Mouse (Mus musculus) midbrain, embryonic 16.5 days (tissue): ENCODE results near the gene Abhd4. TPM values are rescaled to one million over a fixed set of nuclear protein-coding genes. Genes with fewer than 3 reads are reported as not detected.
"Not testable (repeated sequence)": the region's sequence is repeated elsewhere in the genome, so short reads cannot be mapped to it uniquely, and the experiment has no call there.

Experiments
- ATAC-seq: fragments of 200-750 bp; cut with Nextera tagmentation; 2 replicates; pipeline ENCODE4 v1.8.0; 2017; ENCODE audit warnings: moderate TSS enrichment
- H3K27ac ChIP-seq: fragments of 300-500 bp; sonication (generic); 2 replicates; pipeline ENCODE4 v1.5.1; 2014; ENCODE audit warnings: mild to moderate bottlenecking, low read length, mixed read lengths
- H3K27me3 ChIP-seq: fragments of 300-500 bp; sonication (generic); 2 replicates; pipeline ENCODE4 v1.6.1; 2014; ENCODE audit warnings: low read depth, low read length, mixed read lengths; ENCODE audit not compliant: control insufficient read depth, insufficient read depth
- H3K36me3 ChIP-seq: fragments of 300-500 bp; sonication (generic); 2 replicates; pipeline ENCODE4 v1.6.1; 2014; ENCODE audit warnings: mild to moderate bottlenecking, low read length, moderate library complexity, mixed read lengths; ENCODE audit not compliant: control insufficient read depth, insufficient read depth
- H3K4me1 ChIP-seq: fragments of 300-500 bp; sonication (generic); 2 replicates; pipeline ENCODE4 v1.6.1; 2014; ENCODE audit warnings: mild to moderate bottlenecking, low read length, mixed read lengths; ENCODE audit not compliant: control insufficient read depth, insufficient read depth
- H3K4me2 ChIP-seq: fragments of 300-500 bp; sonication (generic); 2 replicates; pipeline ENCODE4 v1.6.1; 2014; ENCODE audit warnings: mild to moderate bottlenecking, low read length, mixed read lengths
- H3K4me3 ChIP-seq: fragments of 300-500 bp; sonication (generic); 2 replicates; pipeline ENCODE4 v1.5.1; 2014; ENCODE audit warnings: low read depth, mild to moderate bottlenecking, low read length, moderate library complexity, mixed read lengths
- H3K9ac ChIP-seq: fragments of 300-500 bp; sonication (generic); 2 replicates; pipeline ENCODE4 v1.6.1; 2014; ENCODE audit warnings: low read depth, low read length, mixed read lengths
- H3K9me3 ChIP-seq: fragments of 300-500 bp; sonication (generic); replicated peaks from 2 replicates; pipeline ENCODE4 v1.6.1; 2014; ENCODE audit warnings: mild to moderate bottlenecking, low read length, mixed read lengths; ENCODE audit not compliant: control insufficient read depth, poor library complexity, severe bottlenecking
- WGBS: fragments of 180-500 bp; shearing (Covaris S2); extraction: QIAGEN DNeasy Blood & Tissue Kit; methylation state at CpG from one replicate; pipeline ENCODE4 v1.1.7; 2014; 5-methylcytosine and 5-hydroxymethylcytosine counted together
- polyA plus RNA-seq: library from polyadenylated mRNA; unstranded; fragments of >200 nt; fragmentation: Nextera tagmentation; extraction: Ambion mirVana; gene quantifications from 2 replicates; pipeline ENCODE4 v1.2.1, GENCODE M21; 2015

The Abhd4 gene
- polyA plus RNA-seq, 1 experiment from 2014 or later, result 58.8 TPM

GRCm38 (mm10) chr14:54226911-54227811, 26.8 kb upstream of the Abhd4 start:
- Histone ChIP-seq H3K36me3 (no peaks in the 10 kb centered on the region), H3K4me2 (no peak overlapping the region), H3K4me3 (no peak overlapping the region), H3K9me3 (no peaks in the 10 kb centered on the region), H3K27me3 (no peaks in the 10 kb centered on the region), H3K4me1 (peaks cover 19% of the 10 kb centered on the region), H3K9ac (no peak overlapping the region), H3K27ac (no peak overlapping the region)
- ATAC-seq, result 0 out of 2 replicates have a peak, but pooled peaks have one; percentile 4
- whole genome bisulfite sequencing, result 53% methylated on average over 16 of the region's 16 CpGs

GRCm38 (mm10) chr14:54227911-54228451, 26.0 kb upstream of the Abhd4 start:
- no peaks in the 10 kb centered on the region for H3K27me3 ChIP-seq
- 1% methylated on average over 10 of the region's 10 CpGs for WGBS
- H3K27ac ChIP-seq, result peak overlapping the region; percentile 78
- H3K4me1 ChIP-seq, result peaks cover 19% of the 10 kb centered on the region
- H3K36me3 ChIP-seq, result no peaks in the 10 kb centered on the region
- peak overlapping the region; percentile 42; the same call in 1 of the 2 replicates for H3K9ac ChIP-seq
- peak overlapping the region; percentile 53 for H3K4me2 ChIP-seq
- H3K4me3 ChIP-seq, result peak overlapping the region; percentile 16; the same call in 1 of the 2 replicates
- H3K9me3 ChIP-seq, result no peaks in the 10 kb centered on the region
- ATAC-seq, result peak; percentile 75

DNA sequence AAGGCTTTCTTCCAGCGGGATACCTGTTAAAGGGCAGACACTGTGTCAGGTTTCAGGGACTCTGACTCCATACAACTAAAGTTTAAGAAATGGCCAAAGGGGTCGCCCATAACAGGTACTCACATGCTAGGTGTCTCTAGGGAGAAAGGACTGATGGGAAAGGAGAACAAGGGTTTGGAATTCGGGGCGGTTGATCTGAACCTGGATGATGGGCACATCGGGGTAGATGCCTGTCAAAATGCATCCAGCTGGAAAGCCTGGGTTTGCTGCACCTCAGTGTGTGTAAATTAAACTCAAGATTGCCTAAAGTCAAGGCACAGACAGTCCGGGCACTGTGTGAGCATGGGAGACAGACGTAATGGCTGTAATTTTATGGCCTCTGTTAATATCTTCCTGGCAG, 25.5 kb upstream of the Abhd4 start:
- Histone ChIP-seq H3K27me3 (no peaks in the 10 kb centered on the region), H3K4me2 (peak overlapping the region; percentile 53), H3K36me3 (no peaks in the 10 kb centered on the region), H3K4me1 (peaks cover 19% of the 10 kb centered on the region), H3K9me3 (no peaks in the 10 kb centered on the region), H3K9ac (peak overlapping the region; percentile 69), H3K4me3 (peak overlapping the region; percentile 22), H3K27ac (peak overlapping the region; percentile 78)
- WGBS, result 7% methylated on average over 7 of the region's 7 CpGs
- ATAC-seq, result peak; percentile 15; the same call in 1 of the 2 replicates

GRCm38 (mm10) chr14:54228933-54229713, 24.9 kb upstream of the Abhd4 start:
- Histone ChIP-seq H3K9ac (peak overlapping the region; percentile 69), H3K36me3 (no peaks in the 10 kb centered on the region), H3K27ac (peak overlapping the region; percentile 78), H3K4me1 (peaks cover 19% of the 10 kb centered on the region), H3K9me3 (no peaks in the 10 kb centered on the region), H3K27me3 (no peaks in the 10 kb centered on the region), H3K4me3 (peak overlapping the region; percentile 22), H3K4me2 (peak overlapping the region; percentile 53)
- peak; percentile 69 for ATAC-seq
- WGBS, result 6% methylated on average over 25 of the region's 25 CpGs

DNA sequence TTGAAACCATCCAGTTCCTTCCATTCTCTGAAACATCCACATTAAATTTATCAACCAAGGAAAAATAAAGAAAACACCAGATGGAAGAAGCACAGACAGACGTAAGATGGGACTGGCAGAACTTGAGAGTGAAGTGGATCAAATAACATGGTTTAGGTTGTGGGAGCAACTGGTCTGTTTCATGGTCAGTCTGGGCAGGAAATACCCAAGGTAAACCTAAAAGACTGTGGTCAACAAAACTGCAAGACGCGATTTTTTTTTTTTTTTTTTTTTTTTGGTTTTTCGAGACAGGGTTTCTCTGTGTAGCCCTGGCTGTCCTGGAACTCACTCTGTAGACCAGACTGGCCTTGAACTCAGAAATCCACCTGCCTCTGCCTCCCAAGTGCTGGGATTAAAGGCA, 24.1 kb upstream of the Abhd4 start:
- not testable (repeated sequence) for H3K27ac ChIP-seq, H3K9ac ChIP-seq, H3K4me2 ChIP-seq, H3K36me3 ChIP-seq, ATAC-seq, H3K9me3 ChIP-seq, H3K27me3 ChIP-seq, H3K4me3 ChIP-seq
- 83% methylated on average over 3 of the region's 4 CpGs for WGBS
- H3K4me1 ChIP-seq, result peaks cover 18% of the 10 kb centered on the region

GRCm38 (mm10) chr14:54230638-54231150, 23.3 kb upstream of the Abhd4 start:
- WGBS, result 81% methylated on average over 14 of the region's 14 CpGs
- H3K36me3 ChIP-seq, result no peaks in the 10 kb centered on the region
- no peak overlapping the region for H3K4me2 ChIP-seq
- no peaks in the 10 kb centered on the region for H3K27me3 ChIP-seq
- no peak for ATAC-seq
- no peak overlapping the region for H3K27ac ChIP-seq
- no peak overlapping the region for H3K9ac ChIP-seq
- H3K4me1 ChIP-seq, result peaks cover 16% of the 10 kb centered on the region
- H3K4me3 ChIP-seq, result no peak overlapping the region
- H3K9me3 ChIP-seq, result no peaks in the 10 kb centered on the region

DNA sequence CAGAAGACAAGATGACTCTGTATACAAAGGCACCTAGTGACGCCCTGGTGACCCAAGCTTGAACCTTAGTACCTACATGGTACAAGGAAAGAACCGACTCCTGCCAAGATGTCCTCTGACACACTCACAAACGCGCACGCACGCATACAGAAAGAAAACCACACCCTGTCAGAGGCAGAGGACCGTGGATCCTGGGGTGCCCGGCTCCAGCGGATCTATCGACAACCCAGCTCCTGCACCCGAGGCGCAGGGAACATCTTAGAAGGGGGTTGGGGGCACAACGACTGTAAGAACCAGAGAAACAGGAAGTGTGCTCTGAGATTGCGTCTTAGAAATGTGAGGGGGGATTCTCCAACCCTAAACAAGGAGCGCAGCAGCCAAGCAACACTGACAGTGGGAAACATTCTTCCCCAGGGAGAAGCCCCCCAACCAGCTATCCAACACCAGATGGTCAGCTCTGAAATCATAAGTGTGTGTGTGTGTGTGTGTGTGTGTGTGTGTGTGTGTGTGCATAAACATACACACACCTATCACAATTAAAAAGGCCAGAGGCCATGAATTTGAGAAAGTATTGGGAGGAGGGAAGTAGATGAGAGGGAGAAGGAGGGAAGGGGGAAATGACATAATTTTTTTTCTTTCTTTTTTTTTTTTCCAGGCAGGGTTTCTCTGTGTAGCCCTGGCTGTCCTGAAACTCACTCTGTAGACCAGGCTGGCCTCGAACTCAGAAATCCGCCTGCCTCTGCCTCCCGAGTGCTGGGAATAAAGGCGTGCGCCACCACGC, 22.6 kb upstream of the Abhd4 start:
- Histone ChIP-seq H3K36me3 (no peaks in the 10 kb centered on the region), H3K4me1 (peaks cover 16% of the 10 kb centered on the region), H3K27me3 (no peaks in the 10 kb centered on the region), H3K4me3 (no peak overlapping the region), H3K9me3 (no peaks in the 10 kb centered on the region), H3K4me2 (no peak overlapping the region), H3K9ac (no peak overlapping the region), H3K27ac (no peak overlapping the region)
- ATAC-seq, result no peak
- 87% methylated on average over 21 of the region's 21 CpGs for WGBS

- H3K27ac ChIP-seq, result no peak overlapping the region
- H3K4me1 ChIP-seq, result peaks cover 16% of the 10 kb centered on the region
- ATAC-seq, result 0 out of 2 replicates have a peak, but pooled peaks have one; percentile 16
Observed at GRCm38 (mm10) chr14:54232143-54232542, 21.8 kb upstream of the Abhd4 start.

More at GRCm38 (mm10) chr14:54232143-54232542, 21.8 kb upstream of the Abhd4 start:
- no peak overlapping the region for H3K4me3 ChIP-seq
- H3K4me2 ChIP-seq, result no peak overlapping the region
- H3K9me3 ChIP-seq, result no peaks in the 10 kb centered on the region
- H3K9ac ChIP-seq, result no peak overlapping the region
- no peaks in the 10 kb centered on the region for H3K36me3 ChIP-seq
- WGBS, result 40% methylated on average over 9 of the region's 9 CpGs
- no peaks in the 10 kb centered on the region for H3K27me3 ChIP-seq
